In genomic region chr2:146216111-146217064, GRCm38 (mm10) we compare ENCODE assay signal across 17 mouse cellular contexts. TPM values are rescaled to one million over a fixed set of nuclear protein-coding genes. Genes with fewer than 3 reads are reported as not detected.
DNase-seq lines count a peak whose midpoint lies in the region; ATAC-seq lines count a peak whose summit lies in the region.
"Had no signal": no experiment of that assay in that cellular context is flagged by ENCODE, and none has a peak within 500 bp of the region (broad histone marks: within the 10 kb centered on the region; RNA-seq: fewer than 3 reads in every experiment).

No protein-coding gene starts in this region.

- H3K27ac ChIP-seq in forebrain, embryonic 15.5 days (replicated peaks), result peak overlapping the region; percentile 87
- H3K27ac ChIP-seq: liver, embryonic 12.5 days had no signal

- no peaks in the 10 kb centered on the region for H3K36me3 ChIP-seq in forebrain, embryonic 15.5 days
- H3K36me3 ChIP-seq in splenic B cell, adult 2 months (ENCODE audit: control insufficient read depth, insufficient read depth, low read length, poor library complexity, severe bottlenecking), result no peaks in the 10 kb centered on the region
- H3K36me3 ChIP-seq: liver, embryonic 12.5 days had no signal

- H3K4me3 ChIP-seq in forebrain, embryonic 15.5 days, result no peak overlapping the region
- H3K4me3 ChIP-seq: liver, embryonic 12.5 days had no signal

- peak; percentile 36 for DNase-seq in embryo, embryonic 10.5 days (ENCODE audit: low spot score)
- no peak for DNase-seq in embryo, embryonic 10 days (ENCODE audit: low spot score)
- peak; percentile 27 for DNase-seq in retina, postnatal 1 day
- DNase-seq in retina, embryonic 14.5 days (ENCODE audit: low spot score), result no peak
- peak; percentile 52 for DNase-seq in splenic B cell, adult 2 months (ENCODE audit: low read depth, low spot score)
- no peak for DNase-seq in ovary, postnatal 36 days (ENCODE audit: low spot score)
- DNase-seq in adipocyte (ENCODE audit: low spot score), result no peak
- DNase-seq: cerebellum, adult 18-20 months; gastrocnemius, postnatal 25 days; heart, postnatal 36 days; kidney, postnatal 25 days; thymus, postnatal 4 days had no signal

- H3K4me1 ChIP-seq in forebrain, embryonic 15.5 days, result peaks cover 63% of the 10 kb centered on the region

- H3K27me3 ChIP-seq in forebrain, embryonic 15.5 days, result no peaks in the 10 kb centered on the region
- peaks cover 8% of the 10 kb centered on the region for H3K27me3 ChIP-seq in splenic B cell, adult 2 months (ENCODE audit: control insufficient read depth, insufficient read depth, low read length, poor library complexity, severe bottlenecking)

- no peak for ATAC-seq in forebrain, embryonic 15.5 days (replicated peaks)
- ATAC-seq: intestine, postnatal 0 days; liver, embryonic 12.5 days; lung, postnatal 0 days had no signal

- H3K9me3 ChIP-seq in forebrain, embryonic 15.5 days, result no peaks in the 10 kb centered on the region
- H3K9me3 ChIP-seq: liver, embryonic 12.5 days had no signal

- H3K4me2 ChIP-seq in forebrain, embryonic 15.5 days (replicated peaks), result no peak overlapping the region
- H3K4me2 ChIP-seq: liver, embryonic 12.5 days had no signal

- H3K9ac ChIP-seq in forebrain, embryonic 15.5 days (replicated peaks), result no peak overlapping the region
- H3K9ac ChIP-seq: liver, embryonic 12.5 days had no signal

- WGBS in forebrain, embryonic 15.5 days, result 29% methylated on average over 14 of the region's 14 CpGs

RNA-seq across cellular contexts. Expression of gene Insm1, which starts 5.3 kb away (rescaled TPM):
- polyA plus RNA-seq in forebrain, embryonic 15.5 days (2015; fragmentation: Nextera tagmentation; extraction: Ambion mirVana), result 13.5 and 15.6 TPM in 2 replicates
- polyA plus RNA-seq: heart, embryonic 11.5 days; liver, embryonic 12.5 days had no signal

Comparison
In these comparisons a context has a peak if more than half of its experiments do, and no peak if none do; other contexts are left out.
1. DNase-seq: peak in embryo, embryonic 10.5 days (single experiment), retina, postnatal 1 day (single experiment) and splenic B cell, adult 2 months (single experiment); none in embryo, embryonic 10 days (single experiment), retina, embryonic 14.5 days (single experiment), ovary, postnatal 36 days (single experiment) and adipocyte (single experiment).